ENCODE assay signal across 9 mouse cellular contexts in the genomic region with DNA sequence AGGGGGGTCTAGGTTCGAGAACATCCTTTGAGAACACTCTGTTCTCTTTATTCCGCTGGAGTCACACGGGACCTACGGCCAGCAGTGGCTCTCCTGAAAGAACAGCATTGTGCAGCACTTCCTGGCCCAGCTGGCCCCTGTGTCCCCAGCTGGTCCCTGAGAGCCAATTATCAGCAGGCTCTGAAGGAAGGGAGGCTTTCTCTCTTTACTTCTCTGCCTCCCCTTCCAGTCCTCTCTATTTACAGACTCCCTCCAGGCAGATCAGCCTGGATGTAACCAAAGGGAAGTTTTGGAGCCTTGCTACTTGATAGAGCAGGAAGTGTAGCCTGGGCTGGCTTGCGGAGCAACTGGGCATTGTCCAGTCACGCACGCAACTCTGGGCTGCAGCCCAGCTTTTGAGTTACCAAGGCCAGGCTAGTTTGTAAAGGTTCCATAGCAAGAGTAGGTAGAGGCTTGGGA.
DNase-seq lines count a peak whose midpoint lies in the region; ATAC-seq and TF ChIP-seq lines count a peak whose summit lies in the region.
"Had no signal": no experiment of that assay in that cellular context is flagged by ENCODE, and none has a peak within 500 bp of the region (broad histone marks: within the 10 kb centered on the region; RNA-seq: fewer than 3 reads in every experiment).

No protein-coding gene starts in this region.

- H3K9me3 ChIP-seq in kidney, embryonic 14.5 days (ENCODE audit: control insufficient read depth, low read length): no peaks in the 10 kb centered on the region
- H3K9me3 ChIP-seq in liver, embryonic 15.5 days (replicated peaks): no peaks in the 10 kb centered on the region

- no peak overlapping the region for H3K4me3 ChIP-seq in kidney, embryonic 14.5 days (ENCODE audit: low read length)
- no peak overlapping the region for H3K4me3 ChIP-seq in liver, embryonic 15.5 days (replicated peaks)
- H3K4me3 ChIP-seq in small intestine, adult 2 months (ENCODE audit: low read depth, low read length): no peak overlapping the region
- H3K4me3 ChIP-seq: erythroblast, embryonic 14.5 days had no signal

- H3K27ac ChIP-seq in kidney, embryonic 14.5 days (ENCODE audit: low read depth, low read length): peak overlapping the region; percentile 63
- peak overlapping the region; percentile 51 for H3K27ac ChIP-seq in liver, embryonic 15.5 days (replicated peaks)
- peak overlapping the region; percentile 46; the same call in 1 of the 2 replicates for H3K27ac ChIP-seq in small intestine, adult 2 months (ENCODE audit: insufficient read depth, low read depth, low read length)

- peak; percentile 31 to 47 for DNase-seq in cerebellum, adult 18-20 months
- no peak for DNase-seq in cerebellum, adult 11 months
- DNase-seq in embryo, embryonic 10.5 days (ENCODE audit: low spot score): peak; percentile 32
- peak; percentile 52 to 80 for DNase-seq in heart, adult 9 months (ENCODE audit: low spot score in 2 of 2)
- DNase-seq in spleen, postnatal 36 days (ENCODE audit: low spot score in 2 of 2): no peak

- WGBS in kidney, embryonic 14.5 days: 54% methylated on average over 7 of the region's 7 CpGs
- WGBS in liver, embryonic 15.5 days (ENCODE audit: insufficient replicate concordance): 45% methylated on average over 7 of the region's 7 CpGs
- WGBS in small intestine, adult 2 months: 71% methylated on average over 7 of the region's 7 CpGs

- peaks cover 3% of the 10 kb centered on the region; the same call in 1 of the 2 replicates for H3K36me3 ChIP-seq in kidney, embryonic 14.5 days (ENCODE audit: control insufficient read depth, insufficient read depth, low read length)
- H3K36me3 ChIP-seq in liver, embryonic 15.5 days (replicated peaks): no peaks in the 10 kb centered on the region
- H3K36me3 ChIP-seq in small intestine, adult 2 months (ENCODE audit: control insufficient read depth, insufficient read depth, low read length): no peaks in the 10 kb centered on the region

- peak; percentile 46; the same call in 1 of the 2 replicates for ATAC-seq in kidney, embryonic 14.5 days (ENCODE audit: low FRiP score, low TSS enrichment)
- no peak; the same call in 1 of the 2 replicates for ATAC-seq in liver, embryonic 15.5 days (ENCODE audit: insufficient read depth)

- H3K4me2 ChIP-seq in kidney, embryonic 14.5 days (replicated peaks; ENCODE audit: low read depth, low read length): no peak overlapping the region
- no peak overlapping the region for H3K4me2 ChIP-seq in liver, embryonic 15.5 days

- no peak for TF ChIP-seq POLR2A in small intestine, adult 2 months (IDR thresholded peaks at IDR 0.05; ENCODE audit: low read depth, low read length)

- no peaks in the 10 kb centered on the region for H3K4me1 ChIP-seq in kidney, embryonic 14.5 days (ENCODE audit: control insufficient read depth, insufficient read depth, low read length)
- peaks cover 4% of the 10 kb centered on the region; the same call in 1 of the 2 replicates for H3K4me1 ChIP-seq in liver, embryonic 15.5 days (replicated peaks)
- H3K4me1 ChIP-seq in small intestine, adult 2 months (ENCODE audit: control insufficient read depth, insufficient read depth, insufficient read length, low read length): no peaks in the 10 kb centered on the region

- no peak overlapping the region for H3K9ac ChIP-seq in kidney, embryonic 14.5 days (ENCODE audit: low read depth, low read length)
- no peak overlapping the region for H3K9ac ChIP-seq in liver, embryonic 15.5 days

- H3K27me3 ChIP-seq in kidney, embryonic 14.5 days (ENCODE audit: control insufficient read depth, insufficient read depth, low read length): no peaks in the 10 kb centered on the region
- no peaks in the 10 kb centered on the region for H3K27me3 ChIP-seq in liver, embryonic 15.5 days
- H3K27me3 ChIP-seq in small intestine, adult 2 months (ENCODE audit: control insufficient read depth, insufficient read depth, low read length): no peaks in the 10 kb centered on the region

- TF ChIP-seq CTCF in small intestine, adult 2 months (IDR thresholded peaks at IDR 0.05; ENCODE audit: extremely low read depth, insufficient read length, insufficient replicate concordance, low read depth, low read length): no peak

Comparison
In these comparisons a context has a peak if more than half of its experiments do, and no peak if none do; other contexts are left out.
1. DNase-seq: peak in cerebellum, adult 18-20 months (2 of 2), embryo, embryonic 10.5 days (single experiment) and heart, adult 9 months (2 of 2); none in cerebellum, adult 11 months (single experiment) and spleen, postnatal 36 days (0 of 2).
2. Peak in every context shown above with its lines, with median percentiles within 50 percentile points of each other: H3K27ac ChIP-seq.